In the genomic region with DNA sequence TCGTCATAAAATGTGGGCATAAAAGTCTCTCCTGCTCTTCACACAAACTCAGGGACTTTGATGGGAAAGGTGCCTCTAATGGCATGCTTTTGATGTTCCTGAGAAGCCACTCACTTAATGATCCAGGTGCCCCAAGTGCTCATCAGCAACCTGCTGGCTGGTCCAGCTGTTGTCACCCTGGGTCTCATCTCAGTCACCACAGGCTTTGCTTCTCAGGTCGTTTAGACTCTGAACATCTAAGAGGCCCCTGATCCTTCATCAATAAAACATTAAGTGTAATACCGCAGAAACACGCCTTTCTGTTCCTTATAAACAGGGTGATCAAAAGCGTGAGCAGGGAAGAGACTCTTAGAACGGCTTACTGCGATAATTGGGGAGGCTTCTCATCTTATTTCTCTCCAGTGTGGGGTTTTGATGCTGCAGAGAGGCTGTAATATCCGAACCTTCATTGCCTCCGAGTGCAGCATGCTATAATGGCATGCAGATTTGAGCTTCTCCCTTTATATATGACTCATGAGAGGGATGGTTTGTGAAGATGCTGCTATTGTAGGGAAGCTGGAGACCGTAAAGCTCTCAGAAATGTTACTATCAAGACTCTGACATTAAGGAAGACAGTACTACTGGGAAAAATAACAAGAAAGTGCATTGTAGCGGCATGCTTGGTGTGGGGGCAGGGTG, we compare ENCODE assay signal across 20 mouse cellular contexts. TPM values are rescaled to one million over a fixed set of nuclear protein-coding genes. Genes with fewer than 3 reads are reported as not detected.
"Had no signal": no experiment of that assay in that cellular context is flagged by ENCODE, and none has a peak within 500 bp of the region (broad histone marks: within the 10 kb centered on the region; RNA-seq: fewer than 3 reads in every experiment).

No protein-coding gene starts in this region.

- H3K9me3 ChIP-seq: limb, embryonic 12.5 days; liver, embryonic 13.5 days; lung, embryonic 15.5 days; neural tube, embryonic 12.5 days; stomach, embryonic 15.5 days had no signal

- H3K4me3 ChIP-seq: limb, embryonic 12.5 days; liver, embryonic 13.5 days; lung, embryonic 15.5 days; megakaryocyte, embryonic 14.5 days; myocyte; neural tube, embryonic 12.5 days; stomach, embryonic 15.5 days had no signal

- H3K27me3 ChIP-seq: limb, embryonic 12.5 days; liver, embryonic 13.5 days; lung, embryonic 15.5 days; neural tube, embryonic 12.5 days; stomach, embryonic 15.5 days had no signal

- DNase-seq: kidney, adult 11 months; kidney, adult 9 months; kidney, postnatal 36 days; layer of hippocampus, adult 9-11 months; layer of hippocampus, postnatal 36 days; liver; liver, embryonic 13.5 days; liver, postnatal 0 days; lung, postnatal 14 days; thymus, adult 2 months; thymus, postnatal 25 days had no signal

- H3K36me3 ChIP-seq: limb, embryonic 12.5 days; liver, embryonic 13.5 days; lung, embryonic 15.5 days; neural tube, embryonic 12.5 days; stomach, embryonic 15.5 days had no signal

- ATAC-seq: liver, postnatal 0 days had no signal

- H3K4me2 ChIP-seq: limb, embryonic 12.5 days; liver, embryonic 13.5 days; lung, embryonic 15.5 days; neural tube, embryonic 12.5 days; stomach, embryonic 15.5 days had no signal

- H3K9ac ChIP-seq: limb, embryonic 12.5 days; liver, embryonic 13.5 days; liver, postnatal 0 days; lung, embryonic 15.5 days; neural tube, embryonic 12.5 days; stomach, embryonic 15.5 days had no signal

- H3K4me1 ChIP-seq: limb, embryonic 12.5 days; liver, embryonic 13.5 days; lung, embryonic 15.5 days; megakaryocyte, embryonic 14.5 days; neural tube, embryonic 12.5 days; stomach, embryonic 15.5 days had no signal

- H3K27ac ChIP-seq: kidney, postnatal 0 days; limb, embryonic 12.5 days; liver, embryonic 13.5 days; lung, embryonic 15.5 days; macrophage; neural tube, embryonic 12.5 days; stomach, embryonic 15.5 days had no signal

RNA-seq across cellular contexts. Expression of a gene that starts 19.7 kb away (rescaled TPM):
- polyA plus RNA-seq: liver, postnatal 0 days; macrophage; myocyte; testis, adult 2 months; thymus, adult 2 months had no signal

RNA-seq across cellular contexts. Expression of a gene that starts 43.7 kb away (rescaled TPM):
- polyA plus RNA-seq: testis, adult 2 months had no signal
